Comparison of ENCODE assay signal across 8 mouse cellular contexts in the genomic region with DNA sequence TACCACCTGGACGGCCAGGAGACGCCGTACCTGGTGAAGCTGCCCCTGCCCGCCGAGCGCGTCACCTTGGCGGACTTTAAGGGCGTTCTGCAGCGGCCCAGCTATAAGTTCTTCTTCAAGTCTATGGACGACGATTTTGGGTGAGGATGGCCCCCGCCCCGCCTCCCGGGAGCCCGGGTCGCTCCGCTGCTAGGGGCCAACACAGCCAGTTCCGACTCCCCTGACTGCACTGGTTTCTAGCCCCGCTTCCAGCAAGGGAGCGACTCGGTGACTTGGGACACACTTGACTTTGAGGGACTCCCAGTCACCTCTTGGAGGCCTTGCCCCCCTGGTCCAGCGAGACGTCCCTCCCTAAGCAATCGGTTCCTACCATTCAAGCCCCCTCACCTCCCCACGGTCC. TPM values are rescaled to one million over a fixed set of nuclear protein-coding genes. Genes with fewer than 3 reads are reported as not detected.
A peak's percentile ranks its signal among the peaks of the same experiment; 100 is the strongest.
DNase-seq lines count a peak whose midpoint lies in the region; ATAC-seq and TF ChIP-seq lines count a peak whose summit lies in the region.

No protein-coding gene starts in this region.

- H3K27me3 ChIP-seq in heart, embryonic 12.5 days (replicated peaks) = no peaks in the 10 kb centered on the region
- H3K27me3 ChIP-seq in C2C12 (ENCODE audit: control insufficient read depth, insufficient read depth, insufficient read length) = no peaks in the 10 kb centered on the region
- no peaks in the 10 kb centered on the region for H3K27me3 ChIP-seq in liver, embryonic 16.5 days (ENCODE audit: control insufficient read depth, insufficient read depth, low read depth, low read length)

- H3K79me3 ChIP-seq in C2C12 (ENCODE audit: low read depth) = peaks cover 23% of the 10 kb centered on the region

- DNase-seq in heart, adult 11 months = no peak
- peak; percentile 28 for DNase-seq in adipocyte (ENCODE audit: low spot score)
- peak; percentile 45 for DNase-seq in heart, postnatal 4 days
- peak; percentile 30 for DNase-seq in testis, postnatal 14 days (ENCODE audit: low spot score)
- DNase-seq in cerebellum, adult 8-10 months = no peak

- H3K36me3 ChIP-seq in heart, embryonic 12.5 days = peaks cover 28% of the 10 kb centered on the region
- peaks cover 10% of the 10 kb centered on the region for H3K36me3 ChIP-seq in C2C12 (ENCODE audit: control insufficient read depth, insufficient read depth)
- H3K36me3 ChIP-seq in liver, embryonic 16.5 days (ENCODE audit: control insufficient read depth, insufficient read depth) = no peaks in the 10 kb centered on the region

- under 1% methylated on average over 26 of the region's 26 CpGs for WGBS in heart, embryonic 12.5 days
- WGBS in liver, embryonic 16.5 days (ENCODE audit: insufficient replicate concordance) = under 1% methylated on average over 26 of the region's 26 CpGs

- peaks cover 29% of the 10 kb centered on the region for H3K4me1 ChIP-seq in heart, embryonic 12.5 days (replicated peaks)
- H3K4me1 ChIP-seq in liver, embryonic 16.5 days (ENCODE audit: control insufficient read depth, low read depth, low read length) = peaks cover 26% of the 10 kb centered on the region

- peak overlapping the region; percentile 94 for H3K4me3 ChIP-seq in heart, embryonic 12.5 days
- H3K4me3 ChIP-seq in C2C12 (ENCODE audit: insufficient read depth, poor library complexity, severe bottlenecking) = peak overlapping the region; percentile 76
- peak overlapping the region; percentile 92 for H3K4me3 ChIP-seq in liver, embryonic 16.5 days (ENCODE audit: low read depth, low read length)

- peak overlapping the region; percentile 97 for H3K9ac ChIP-seq in heart, embryonic 12.5 days
- peak overlapping the region; percentile 95 for H3K9ac ChIP-seq in liver, embryonic 16.5 days (ENCODE audit: low read depth, low read length)

- H3ac ChIP-seq in C2C12 (ENCODE audit: control insufficient read depth, insufficient read length, low read depth) = peak overlapping the region; percentile 69

- peak overlapping the region; percentile 99 for H3K4me2 ChIP-seq in heart, embryonic 12.5 days
- peak overlapping the region; percentile 79 for H3K4me2 ChIP-seq in liver, embryonic 16.5 days (ENCODE audit: low read depth, low read length)

- peaks cover 49% of the 10 kb centered on the region for H3K79me2 ChIP-seq in C2C12 (ENCODE audit: control insufficient read depth, insufficient read depth)

- H3K27ac ChIP-seq in heart, embryonic 12.5 days (ENCODE audit: poor library complexity, severe bottlenecking) = peak overlapping the region; percentile 93
- peak overlapping the region; percentile 85 for H3K27ac ChIP-seq in liver, embryonic 16.5 days (ENCODE audit: low read length)

- H3K9me3 ChIP-seq in heart, embryonic 12.5 days (replicated peaks) = no peaks in the 10 kb centered on the region
- H3K9me3 ChIP-seq in liver, embryonic 16.5 days (replicated peaks; ENCODE audit: control insufficient read depth, low read length) = no peaks in the 10 kb centered on the region

- TF ChIP-seq CTCF in C2C12 (IDR thresholded peaks at IDR 0.05; ENCODE audit: control insufficient read depth, insufficient read depth, insufficient read length) = no peak

- ATAC-seq in heart, embryonic 12.5 days (ENCODE audit: insufficient number of reproducible peaks, low FRiP score) = peak; percentile 37
- peak; percentile 25 for ATAC-seq in liver, embryonic 16.5 days (ENCODE audit: low read depth)

TF ChIP-seq in C2C12, 6 proteins besides CTCF, POLR2A, EP300 and RAD21:
- TF ChIP-seq CEBPB (IDR thresholded peaks at IDR 0.05; ENCODE audit: low read depth) = no peak
- TF ChIP-seq MYOD1 (IDR thresholded peaks at IDR 0.05; ENCODE audit: control insufficient read depth, insufficient read length, low read depth) = no peak
- no peak for TF ChIP-seq FOSL1 (IDR thresholded peaks at IDR 0.05; ENCODE audit: insufficient read depth, low read length, poor library complexity, severe bottlenecking)
- TF ChIP-seq MAX (IDR thresholded peaks at IDR 0.05) = no peak
- no peak for TF ChIP-seq MYOG (IDR thresholded peaks at IDR 0.05; ENCODE audit: control insufficient read depth, extremely low read depth, insufficient read length)
- TF ChIP-seq USF1 (IDR thresholded peaks at IDR 0.05; ENCODE audit: low read depth) = no peak

RNA-seq across cellular contexts. Expression of a gene that starts 0.4 kb away (rescaled TPM):
- polyA plus RNA-seq in heart, embryonic 12.5 days (2016; fragmentation: Nextera tagmentation; extraction: Ambion mirVana) = 31.1 and 34.1 TPM in 2 replicates
- 15.8 TPM for polyA plus RNA-seq in C2C12 (2012; fragmentation: generic; extraction: Trizol)
- 10 to 100 TPM; 70.6 to 73.1 TPM for total RNA-seq in heart, postnatal 4 days (2021)
- 3.7 and 5.3 TPM in 2 replicates for polyA plus RNA-seq in liver, embryonic 16.5 days (2015; fragmentation: Nextera tagmentation; extraction: Ambion mirVana)

RNA-seq across cellular contexts. Expression of a gene that starts 18.1 kb away (rescaled TPM):
- 487 and 490 TPM in 2 replicates for polyA plus RNA-seq in heart, embryonic 12.5 days (2016; fragmentation: Nextera tagmentation; extraction: Ambion mirVana)
- 556 TPM for polyA plus RNA-seq in C2C12 (2012; fragmentation: generic; extraction: Trizol)
- total RNA-seq in heart, postnatal 4 days (2021) = 100 to 1,000 TPM; 283 to 296 TPM
- 388 and 409 TPM in 2 replicates for polyA plus RNA-seq in liver, embryonic 16.5 days (2015; fragmentation: Nextera tagmentation; extraction: Ambion mirVana)

RNA-seq across cellular contexts. Expression of a gene that starts 18.6 kb away (rescaled TPM):
- polyA plus RNA-seq in heart, embryonic 12.5 days (2016; fragmentation: Nextera tagmentation; extraction: Ambion mirVana) = 89.6 and 94.4 TPM in 2 replicates
- 108 TPM for polyA plus RNA-seq in C2C12 (2012; fragmentation: generic; extraction: Trizol)
- 10 to 100 TPM; 55.9 to 59.8 TPM for total RNA-seq in heart, postnatal 4 days (2021)
- polyA plus RNA-seq in liver, embryonic 16.5 days (2015; fragmentation: Nextera tagmentation; extraction: Ambion mirVana) = 41.0 and 44.0 TPM in 2 replicates

RNA-seq across cellular contexts. Expression of a gene that starts 31.2 kb away (rescaled TPM):
- polyA plus RNA-seq in heart, embryonic 12.5 days (2016; fragmentation: Nextera tagmentation; extraction: Ambion mirVana) = 55.2 and 55.4 TPM in 2 replicates
- 37.1 TPM for polyA plus RNA-seq in C2C12 (2012; fragmentation: generic; extraction: Trizol)
- total RNA-seq in heart, postnatal 4 days (2021) = 10 to 100 TPM; 64.0 to 65.1 TPM
- 24.6 and 25.8 TPM in 2 replicates for polyA plus RNA-seq in liver, embryonic 16.5 days (2015; fragmentation: Nextera tagmentation; extraction: Ambion mirVana)

Comparison
In these comparisons a context has a peak if more than half of its experiments do, and no peak if none do; other contexts are left out.
1. DNase-seq: peak in adipocyte (single experiment), heart, postnatal 4 days (single experiment) and testis, postnatal 14 days (single experiment); none in heart, adult 11 months (single experiment) and cerebellum, adult 8-10 months (single experiment).
2. Peak in every context shown above with its lines, with median percentiles within 50 percentile points of each other: H3K4me3 ChIP-seq.